Mouse (Mus musculus) hindbrain, embryonic 10.5 days (tissue): ENCODE data around the gene Lypd6. TPM values are rescaled to one million over a fixed set of nuclear protein-coding genes. Genes with fewer than 3 reads are reported as not detected.
A peak's percentile ranks its signal among the peaks of the same experiment; 100 is the strongest.

Experiments
- DNase-seq: peaks from one replicate; pipeline ENCODE4 v3.0.0-alpha.2; 2017; ENCODE audit warnings: low spot score
- H3K27ac ChIP-seq: fragments of 300-500 bp; sonication (generic); 2 replicates; pipeline ENCODE4 v1.5.1; 2016; ENCODE audit warnings: mild to moderate bottlenecking, moderate library complexity
- H3K27me3 ChIP-seq: fragments of 300-500 bp; sonication (generic); 2 replicates; pipeline ENCODE4 v1.6.1; 2016; ENCODE audit warnings: mild to moderate bottlenecking; ENCODE audit not compliant: poor library complexity, insufficient read depth, severe bottlenecking
- H3K36me3 ChIP-seq: fragments of 300-500 bp; sonication (generic); 2 replicates; pipeline ENCODE4 v1.6.1; 2016; ENCODE audit warnings: mild to moderate bottlenecking, moderate library complexity
- H3K4me1 ChIP-seq: fragments of 300-500 bp; sonication (generic); replicated peaks from 2 replicates; pipeline ENCODE4 v1.6.1; 2016; ENCODE audit warnings: mild to moderate bottlenecking
- H3K4me3 ChIP-seq: fragments of 300-500 bp; sonication (generic); 2 replicates; pipeline ENCODE4 v1.5.1; 2016; ENCODE audit warnings: mild to moderate bottlenecking, moderate library complexity
- H3K9me3 ChIP-seq: fragments of 300-500 bp; sonication (generic); 2 replicates; pipeline ENCODE4 v1.6.1; 2016; ENCODE audit warnings: mild to moderate bottlenecking, moderate library complexity
- WGBS: fragments of 180-500 bp; shearing (Covaris S2); methylation state at CpG from one replicate; pipeline ENCODE4 v1.1.7; 2016; 5-methylcytosine and 5-hydroxymethylcytosine counted together
- polyA plus RNA-seq: library from polyadenylated mRNA; unstranded; fragments of >200 nt; fragmentation: Nextera tagmentation; extraction: Ambion mirVana; gene quantifications from 2 replicates; pipeline ENCODE4 v1.2.1, GENCODE M21; 2016

Lypd6 gene
- polyA plus RNA-seq, 1 experiment from 2014 or later, result 4.0 TPM

GRCm38 (mm10) chr2:50072158-50072557 is 5.9 kb downstream of the Lypd6 start:
- no peak for DNase-seq
- Histone ChIP-seq H3K9me3 (no peaks in the 10 kb centered on the region), H3K27me3 (peaks cover 15% of the 10 kb centered on the region; the same call in 1 of the 2 replicates), H3K36me3 (no peaks in the 10 kb centered on the region), H3K27ac (no peak overlapping the region), H3K4me1 (peaks cover 3% of the 10 kb centered on the region; the same call in 1 of the 2 replicates), H3K4me3 (no peak overlapping the region)
- 80% methylated on average over 4 of the region's 4 CpGs for WGBS

GRCm38 (mm10) chr2:50084746-50085145 is 18.5 kb downstream of the Lypd6 start:
- H3K27me3 ChIP-seq, result no peaks in the 10 kb centered on the region
- no peak for DNase-seq
- H3K9me3 ChIP-seq, result no peaks in the 10 kb centered on the region
- H3K27ac ChIP-seq, result no peak overlapping the region
- H3K4me3 ChIP-seq, result no peak overlapping the region
- 79% methylated on average over 3 of the region's 3 CpGs for WGBS
- H3K4me1 ChIP-seq, result peaks cover 5% of the 10 kb centered on the region; the same call in 1 of the 2 replicates
- no peaks in the 10 kb centered on the region for H3K36me3 ChIP-seq

- H3K36me3 ChIP-seq, result no peaks in the 10 kb centered on the region
- H3K4me1 ChIP-seq, result peaks cover 5% of the 10 kb centered on the region; the same call in 1 of the 2 replicates
- WGBS, result 79% methylated on average over 3 of the region's 3 CpGs
- H3K9me3 ChIP-seq, result no peaks in the 10 kb centered on the region
- no peak overlapping the region for H3K4me3 ChIP-seq
- H3K27ac ChIP-seq, result no peak overlapping the region
- H3K27me3 ChIP-seq, result no peaks in the 10 kb centered on the region
- DNase-seq, result no peak
Measured at GRCm38 (mm10) chr2:50087761-50088160, 21.5 kb downstream of the Lypd6 start.

- Histone ChIP-seq H3K9me3 (no peaks in the 10 kb centered on the region), H3K4me1 (peaks cover 18% of the 10 kb centered on the region), H3K27ac (no peak overlapping the region), H3K4me3 (no peak overlapping the region), H3K27me3 (no peaks in the 10 kb centered on the region), H3K36me3 (no peaks in the 10 kb centered on the region)
- WGBS, result 95% methylated on average over 3 of the region's 3 CpGs
- DNase-seq, result no peak
Measured at GRCm38 (mm10) chr2:50096336-50096735, 30.1 kb downstream of the Lypd6 start.

- Histone ChIP-seq H3K36me3 (no peaks in the 10 kb centered on the region), H3K4me3 (no peak overlapping the region), H3K4me1 (peaks cover 21% of the 10 kb centered on the region), H3K27me3 (no peaks in the 10 kb centered on the region), H3K9me3 (no peaks in the 10 kb centered on the region), H3K27ac (peak overlapping the region; percentile 67)
- peak; percentile 34 for DNase-seq
- 35% methylated on average over 9 of the region's 9 CpGs for WGBS
Measured at GRCm38 (mm10) chr2:50100364-50101151, 34.3 kb downstream of the Lypd6 start.

- DNase-seq, result no peak
- no peaks in the 10 kb centered on the region for H3K9me3 ChIP-seq
- H3K36me3 ChIP-seq, result no peaks in the 10 kb centered on the region
- 91% methylated on average over 1 of the region's 1 CpGs for WGBS
- peak overlapping the region; percentile 67 for H3K27ac ChIP-seq
- H3K27me3 ChIP-seq, result no peaks in the 10 kb centered on the region
- H3K4me1 ChIP-seq, result peaks cover 21% of the 10 kb centered on the region
- no peak overlapping the region for H3K4me3 ChIP-seq
Measured at GRCm38 (mm10) chr2:50101152-50101450, 34.9 kb downstream of the Lypd6 start.

- no peaks in the 10 kb centered on the region for H3K27me3 ChIP-seq
- no peak for DNase-seq
- H3K9me3 ChIP-seq, result no peaks in the 10 kb centered on the region
- H3K27ac ChIP-seq, result no peak overlapping the region
- no peak overlapping the region for H3K4me3 ChIP-seq
- H3K4me1 ChIP-seq, result peaks cover 21% of the 10 kb centered on the region
- H3K36me3 ChIP-seq, result no peaks in the 10 kb centered on the region
- WGBS, result 85% methylated on average over 7 of the region's 7 CpGs
Measured at GRCm38 (mm10) chr2:50103850-50104503, 37.7 kb downstream of the Lypd6 start.

GRCm38 (mm10) chr2:50105590-50105989 is 39.4 kb downstream of the Lypd6 start:
- Histone ChIP-seq H3K36me3 (no peaks in the 10 kb centered on the region), H3K27ac (no peak overlapping the region), H3K4me1 (peaks cover 19% of the 10 kb centered on the region), H3K27me3 (no peaks in the 10 kb centered on the region), H3K9me3 (no peaks in the 10 kb centered on the region), H3K4me3 (no peak overlapping the region)
- WGBS, result 86% methylated on average over 3 of the region's 3 CpGs
- no peak for DNase-seq

GRCm38 (mm10) chr2:50105992-50106391 is 39.8 kb downstream of the Lypd6 start:
- Histone ChIP-seq H3K27me3 (no peaks in the 10 kb centered on the region), H3K27ac (no peak overlapping the region), H3K36me3 (no peaks in the 10 kb centered on the region), H3K4me1 (peaks cover 16% of the 10 kb centered on the region), H3K9me3 (no peaks in the 10 kb centered on the region), H3K4me3 (no peak overlapping the region)
- DNase-seq, result no peak
- 91% methylated on average over 3 of the region's 3 CpGs for WGBS

GRCm38 (mm10) chr2:50106879-50107278 is 40.6 kb downstream of the Lypd6 start:
- H3K4me1 ChIP-seq, result peaks cover 9% of the 10 kb centered on the region; the same call in 1 of the 2 replicates
- WGBS, result 77% methylated on average over 3 of the region's 3 CpGs
- no peak for DNase-seq

GRCm38 (mm10) chr2:50110167-50110566 is 43.9 kb downstream of the Lypd6 start:
- WGBS, result 61% methylated on average over 10 of the region's 10 CpGs
- no peak overlapping the region for H3K4me3 ChIP-seq
- H3K27me3 ChIP-seq, result no peaks in the 10 kb centered on the region
- peak; percentile 20 for DNase-seq
- H3K36me3 ChIP-seq, result no peaks in the 10 kb centered on the region
- H3K9me3 ChIP-seq, result no peaks in the 10 kb centered on the region
- peaks cover 9% of the 10 kb centered on the region; the same call in 1 of the 2 replicates for H3K4me1 ChIP-seq
- H3K27ac ChIP-seq, result no peak overlapping the region

More at GRCm38 (mm10) chr2:50106879-50107278, 40.6 kb downstream of the Lypd6 start:
- Histone ChIP-seq H3K36me3 (no peaks in the 10 kb centered on the region), H3K4me3 (no peak overlapping the region), H3K27ac (no peak overlapping the region), H3K9me3 (no peaks in the 10 kb centered on the region), H3K27me3 (no peaks in the 10 kb centered on the region)

- H3K9me3 ChIP-seq, result no peaks in the 10 kb centered on the region
- no peak overlapping the region for H3K27ac ChIP-seq
- no peak for DNase-seq
- no peaks in the 10 kb centered on the region for H3K27me3 ChIP-seq
- H3K4me1 ChIP-seq, result peaks cover 9% of the 10 kb centered on the region; the same call in 1 of the 2 replicates
- 78% methylated on average over 3 of the region's 3 CpGs for WGBS
- no peak overlapping the region for H3K4me3 ChIP-seq
- no peaks in the 10 kb centered on the region for H3K36me3 ChIP-seq
Measured at GRCm38 (mm10) chr2:50111169-50111568, 44.9 kb downstream of the Lypd6 start.

GRCm38 (mm10) chr2:50111609-50112008 is 45.4 kb downstream of the Lypd6 start:
- H3K36me3 ChIP-seq, result no peaks in the 10 kb centered on the region
- no peak for DNase-seq
- no peaks in the 10 kb centered on the region for H3K9me3 ChIP-seq
- H3K27ac ChIP-seq, result no peak overlapping the region; the same call in 1 of the 2 replicates
- no peaks in the 10 kb centered on the region for H3K27me3 ChIP-seq
- WGBS, result 50% methylated on average over 1 of the region's 1 CpGs
- H3K4me1 ChIP-seq, result peaks cover 9% of the 10 kb centered on the region; the same call in 1 of the 2 replicates
- H3K4me3 ChIP-seq, result no peak overlapping the region
